Mouse (Mus musculus) megakaryocyte, adult 5-6 weeks (primary cell): ENCODE measurements around the gene Tmem50b. TPM values are rescaled to one million over a fixed set of nuclear protein-coding genes. Genes with fewer than 3 reads are reported as not detected.
A peak's percentile ranks its signal among the peaks of the same experiment; 100 is the strongest.
"Not testable (repeated sequence)": the region's sequence is repeated elsewhere in the genome, so short reads cannot be mapped to it uniquely, and the experiment has no call there.

ENCODE experiments used
- ATAC-seq: 2 replicates; pipeline ENCODE4 v1.8.0; 2016; ENCODE audit warnings: mild to moderate bottlenecking, inconsistent platforms; ENCODE audit not compliant: poor library complexity, severe bottlenecking
- total RNA-seq, 2 experiments: library from RNA; stranded (forward) in 1 of 2; stranded (reverse) in 1 of 2; fragments of 153-499, 151-499 nt in 1 of 2; fragments of 221-1000, 200-1000 nt in 1 of 2; gene quantifications; 2 replicates each; pipeline versions ENCODE4 v1.2.3 to v1.2.4; 2015 to 2017

The Tmem50b gene
- total RNA-seq (2015) (102 and 112 TPM in 2 replicates), total RNA-seq (2017) (83.4 and 89.7 TPM in 2 replicates)

DNA sequence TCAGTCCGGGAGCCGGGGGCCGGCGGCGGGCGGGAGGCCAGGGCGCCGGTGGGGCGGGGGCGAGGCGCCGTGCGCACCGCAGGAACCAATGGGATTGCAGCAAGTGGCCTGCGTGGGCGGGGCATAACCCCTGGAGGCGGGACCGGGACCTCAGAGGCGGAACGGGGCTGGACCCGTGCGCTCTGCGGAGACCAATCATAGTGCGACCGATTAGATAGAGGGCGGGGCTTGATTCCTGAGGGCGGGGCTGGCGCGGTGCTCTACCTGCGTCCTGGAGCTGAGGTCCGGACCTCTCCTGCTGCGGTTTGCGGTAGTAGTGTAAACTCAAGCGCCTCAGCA lies at the start of gene Tmem50b:
Gene Tmem50b, minus strand, starts transcription at position 129 of the 339 bp plus-strand sequence.
- peak; percentile 92 for ATAC-seq

DNA sequence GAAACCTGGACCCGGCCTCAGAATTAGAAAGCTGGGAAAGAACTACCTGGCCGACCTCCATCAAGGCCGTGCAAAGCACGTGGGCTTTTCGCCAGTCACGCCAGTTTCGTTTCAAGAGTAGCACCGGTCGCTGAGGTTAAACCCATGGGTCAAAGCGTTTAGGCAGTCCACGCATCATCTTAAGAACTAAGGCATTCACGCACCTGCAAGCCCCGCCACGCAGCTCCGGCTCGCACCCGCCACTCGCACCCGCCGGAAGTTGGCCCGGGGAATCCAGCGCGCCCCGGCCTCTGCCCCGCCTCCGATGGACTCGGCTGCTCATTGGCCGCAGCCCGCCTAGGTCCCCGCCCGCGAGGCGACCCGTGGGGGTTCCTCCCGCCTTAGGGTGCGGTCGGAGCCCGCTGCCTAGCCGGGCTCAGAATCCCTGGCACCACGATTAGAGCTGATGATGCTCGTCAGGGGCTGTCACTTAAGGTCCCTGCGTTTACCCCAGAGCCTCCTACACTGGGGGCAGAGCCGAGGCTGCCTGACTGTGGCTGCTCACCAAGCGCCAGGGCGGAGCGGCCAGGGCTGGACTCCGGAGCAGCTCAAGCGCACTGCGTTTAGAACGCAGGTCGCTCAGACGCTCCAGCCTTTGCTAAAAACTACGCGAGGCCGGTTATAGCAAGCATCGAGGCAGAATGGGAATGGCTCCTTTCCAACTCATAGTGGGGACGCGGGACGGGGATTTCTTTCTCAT lies 49.2 kb upstream of the Tmem50b start, which contains the start of gene Gart:
Gene Gart, minus strand, starts transcription at position 272 of the 739 bp plus-strand sequence.
- peak; percentile 82 for ATAC-seq

DNA sequence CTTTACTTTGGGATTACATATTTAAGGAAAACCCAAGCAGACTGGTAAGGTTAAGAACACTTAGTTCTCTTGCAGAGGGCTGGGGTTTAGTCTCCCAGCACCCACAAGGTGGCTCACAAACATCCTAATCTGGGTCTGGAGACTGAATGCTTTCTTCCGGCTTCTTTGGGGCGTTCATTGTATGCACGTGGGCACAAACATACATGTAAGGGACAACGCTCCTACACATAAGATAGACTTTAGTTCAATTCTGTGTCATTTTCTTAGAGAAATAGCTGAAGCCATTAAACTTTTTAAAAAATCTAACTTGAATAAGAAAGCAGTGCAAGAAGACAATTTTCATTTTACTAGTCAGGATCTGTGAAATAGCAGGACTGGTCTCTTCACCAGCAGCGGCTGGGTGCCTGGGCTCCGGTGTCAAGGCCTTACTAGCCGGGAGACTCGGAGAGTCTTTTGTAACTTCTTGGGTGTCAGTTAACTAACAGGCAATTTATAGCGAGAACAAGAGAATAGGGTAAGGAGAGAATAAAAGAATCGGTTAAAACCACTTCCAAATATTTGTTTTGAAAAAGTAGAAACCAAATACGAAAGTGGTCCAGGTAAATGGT lies 48.5 kb upstream of the Tmem50b start:
- no peak for ATAC-seq

DNA sequence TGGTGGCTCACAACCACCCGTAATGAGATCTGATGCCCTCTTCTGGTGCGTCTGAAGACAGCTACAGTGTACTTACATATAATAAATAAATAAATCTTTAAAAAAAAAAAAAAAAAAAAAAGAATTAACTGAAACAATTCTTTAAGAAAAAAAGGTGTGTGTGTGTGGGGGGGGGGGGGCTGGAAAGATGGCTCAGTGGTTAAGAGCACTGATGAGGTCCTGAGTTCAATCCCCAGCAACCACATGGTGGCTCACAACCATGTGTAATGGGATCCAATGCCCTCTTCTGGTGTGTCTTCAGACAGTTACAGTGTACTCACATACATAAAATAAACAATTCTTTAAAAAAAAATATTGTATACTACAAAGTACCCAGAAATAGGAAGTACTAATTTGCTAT lies 47.8 kb upstream of the Tmem50b start:
- not testable (repeated sequence) for ATAC-seq

DNA sequence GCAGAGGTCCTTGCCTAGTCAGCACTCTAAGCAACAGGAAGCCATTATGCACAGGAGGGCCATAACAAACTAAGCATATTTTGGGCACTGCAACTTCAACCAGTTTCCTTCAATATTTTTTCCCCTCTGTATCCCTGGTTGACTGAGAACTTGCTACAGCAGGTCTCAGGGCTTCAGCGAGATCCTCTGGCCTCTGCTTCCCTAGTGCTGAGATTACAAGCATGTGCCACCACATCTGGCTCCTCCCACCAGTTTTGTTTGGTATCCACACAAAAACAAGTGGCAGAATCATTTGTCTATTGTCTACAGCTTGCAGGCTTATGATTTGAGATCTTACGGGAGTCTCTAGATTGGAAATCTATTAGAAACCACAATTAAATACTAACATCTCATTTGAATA lies 47.3 kb upstream of the Tmem50b start:
- ATAC-seq: no peak

DNA sequence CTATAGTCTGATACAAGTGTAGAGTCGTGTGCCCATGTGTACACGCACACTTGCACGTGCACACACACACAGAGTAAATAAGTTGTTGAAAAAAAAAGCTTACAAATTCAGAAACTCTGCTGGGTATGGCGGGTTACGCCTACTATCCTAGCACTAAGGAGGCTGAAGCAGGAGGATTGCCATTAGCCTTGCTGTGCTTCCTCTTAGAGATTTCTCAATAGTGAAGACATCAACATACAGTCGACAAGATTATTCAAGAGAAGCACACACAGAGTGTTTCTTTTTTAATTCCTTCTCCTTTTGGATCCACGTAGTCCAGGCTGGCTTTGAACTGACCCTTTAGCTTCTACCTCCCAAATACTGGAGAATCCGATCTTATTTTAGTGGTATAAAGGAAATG lies 42.6 kb upstream of the Tmem50b start:
- peak; percentile 97 for ATAC-seq

DNA sequence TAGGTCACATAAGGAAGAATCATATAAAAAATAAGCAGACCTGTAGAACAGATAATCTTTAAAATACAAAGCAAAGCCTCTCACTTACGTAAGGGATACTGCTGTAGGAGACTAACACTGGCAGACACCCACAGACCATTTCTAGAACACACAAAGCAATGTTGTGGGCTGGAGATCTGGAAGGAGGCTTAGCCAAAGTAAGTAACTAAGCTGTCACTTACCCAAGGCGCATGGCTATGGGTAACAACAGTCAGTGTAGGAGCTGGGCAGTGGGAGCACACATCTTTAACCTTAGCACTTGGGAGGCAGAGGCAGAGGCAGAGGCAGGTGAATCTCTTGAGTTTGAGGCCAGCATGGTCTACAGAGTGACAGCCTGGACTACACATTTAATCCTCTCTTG lies 42.0 kb upstream of the Tmem50b start:
- ATAC-seq: no peak

DNA sequence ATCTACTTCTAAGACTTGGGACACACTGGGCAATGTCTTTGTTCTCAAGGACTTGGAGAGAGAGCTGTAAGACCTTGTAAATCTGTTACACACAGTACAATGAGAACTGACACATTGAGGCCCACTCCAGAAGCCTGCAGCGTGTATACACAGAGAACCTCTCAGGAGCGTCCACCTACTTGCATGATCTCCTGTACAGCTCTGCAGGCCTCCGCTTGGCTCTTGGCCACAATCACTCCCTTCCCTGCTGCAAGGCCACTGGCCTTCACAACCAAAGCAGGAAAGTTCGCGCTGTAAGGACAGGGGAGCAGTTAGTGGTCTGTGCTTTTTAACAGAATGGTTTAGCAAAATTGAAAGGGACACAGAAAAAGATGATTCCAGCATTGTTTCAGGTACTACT lies 41.6 kb upstream of the Tmem50b start:
- no peak for ATAC-seq

DNA sequence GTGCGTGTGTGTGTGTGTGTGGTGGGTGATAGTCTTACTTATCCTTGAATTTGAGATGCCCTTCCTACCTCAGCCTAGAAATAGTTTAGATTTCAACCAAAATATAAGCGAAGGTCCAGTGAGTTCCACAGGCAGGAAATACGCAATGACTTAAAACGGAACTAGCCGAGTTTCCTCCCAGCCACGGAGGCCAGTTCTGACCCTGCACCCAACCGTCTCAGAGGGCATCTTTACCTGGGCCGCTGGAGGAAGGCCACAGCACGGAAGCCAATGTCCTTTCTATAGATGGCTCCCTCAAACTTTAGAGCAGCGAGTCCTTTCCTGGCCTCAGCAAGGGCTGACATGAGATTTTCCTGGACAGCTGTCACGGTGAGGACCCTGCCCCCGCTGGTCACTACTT lies 36.0 kb upstream of the Tmem50b start:
- peak; percentile 78 for ATAC-seq

DNA sequence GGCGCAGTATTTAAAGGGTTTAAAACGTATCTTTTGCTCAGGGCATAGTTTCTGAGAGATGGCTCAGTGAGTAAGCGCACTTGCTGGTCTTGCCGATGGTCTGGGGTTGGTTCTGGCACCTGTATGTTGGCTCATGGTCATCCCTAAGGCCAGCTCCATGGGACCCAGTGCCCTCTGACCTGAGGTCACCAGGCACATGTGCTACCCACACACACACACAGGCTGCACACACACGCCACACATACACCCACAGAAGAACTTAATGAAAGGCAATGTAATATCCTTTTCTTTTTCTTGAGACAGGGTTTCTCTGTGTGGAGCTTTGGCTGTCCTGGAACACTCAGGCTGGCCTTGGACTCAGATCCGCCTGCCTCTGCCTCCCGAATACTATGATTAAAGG lies 35.3 kb upstream of the Tmem50b start:
- ATAC-seq: no peak

DNA sequence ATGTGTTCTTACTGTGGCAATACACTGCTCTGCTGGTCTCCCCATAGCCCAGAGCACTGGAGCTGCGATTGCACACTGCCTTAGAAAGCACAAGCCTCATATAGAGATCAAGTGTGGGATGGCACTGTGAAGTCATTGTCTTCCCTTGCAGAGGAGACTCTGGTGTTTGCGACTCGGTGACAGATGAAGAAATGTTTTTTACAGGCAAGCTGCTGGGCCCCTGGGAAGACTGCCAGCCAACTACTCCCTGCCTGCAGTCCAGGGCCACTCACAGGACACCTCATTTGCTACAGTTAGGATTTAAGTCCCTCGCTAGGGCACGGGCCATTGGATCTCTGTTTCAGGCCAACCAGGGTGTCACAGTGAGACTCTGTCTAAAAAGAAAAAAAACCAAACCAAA lies 34.8 kb upstream of the Tmem50b start:
- ATAC-seq: no peak

DNA sequence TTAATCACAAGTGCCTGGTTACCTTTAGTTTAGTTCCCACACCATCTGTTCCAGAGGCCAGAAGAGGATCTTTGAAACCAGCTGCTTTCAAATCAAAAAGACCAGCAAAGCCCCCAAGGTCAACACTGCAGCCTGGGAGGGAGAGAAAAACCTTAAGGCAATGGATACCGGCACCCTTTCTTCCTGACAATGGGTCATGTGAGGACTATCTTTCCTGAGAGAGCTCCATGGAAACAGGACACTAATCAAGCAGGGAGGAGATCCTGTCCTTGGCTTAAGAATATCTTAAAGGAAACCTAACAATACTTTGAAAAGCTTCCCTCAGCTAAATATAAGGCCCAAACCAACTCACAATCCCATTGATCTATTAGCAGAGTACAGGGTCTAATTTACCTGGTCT lies 33.0 kb upstream of the Tmem50b start:
- no peak for ATAC-seq

DNA sequence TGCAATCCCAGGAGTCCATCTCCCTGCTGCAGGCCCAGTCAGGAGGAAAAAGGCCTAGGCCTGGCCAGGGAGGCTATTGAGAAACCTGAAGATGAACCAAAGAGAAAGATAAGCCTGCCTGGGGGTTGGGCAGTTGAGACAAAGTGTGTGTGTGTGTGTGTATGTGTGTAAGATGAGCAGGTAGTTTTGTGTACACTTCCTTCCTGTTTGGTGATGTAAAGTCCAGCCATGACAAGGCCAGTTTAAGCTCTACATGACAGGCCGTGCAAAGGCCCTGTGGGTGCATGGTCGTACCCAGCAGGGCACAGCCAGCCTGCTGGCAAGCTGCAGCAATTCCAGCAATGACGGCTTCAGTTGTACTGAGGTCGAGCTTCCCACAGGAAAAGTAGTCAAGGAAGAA lies 32.1 kb upstream of the Tmem50b start:
- ATAC-seq: peak; percentile 78

DNA sequence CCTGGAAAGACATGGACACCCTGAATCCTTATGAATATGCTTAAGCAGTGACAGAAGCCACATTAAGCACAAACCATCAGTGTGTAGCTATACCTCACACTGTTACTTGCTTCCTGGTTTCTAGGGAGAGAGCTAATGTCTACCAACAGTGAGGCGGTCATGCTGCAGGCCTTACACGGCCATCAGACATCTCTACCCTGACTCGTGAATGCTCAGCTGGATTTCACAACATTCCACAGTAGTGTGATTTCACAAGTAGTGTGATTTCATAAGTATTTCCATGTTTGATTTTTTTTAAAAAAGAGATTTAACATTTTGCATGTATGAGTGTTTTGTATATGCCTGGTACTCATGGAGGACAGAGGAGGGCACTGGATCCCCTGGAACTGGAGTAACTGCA lies 31.1 kb upstream of the Tmem50b start:
- ATAC-seq: peak; percentile 60

DNA sequence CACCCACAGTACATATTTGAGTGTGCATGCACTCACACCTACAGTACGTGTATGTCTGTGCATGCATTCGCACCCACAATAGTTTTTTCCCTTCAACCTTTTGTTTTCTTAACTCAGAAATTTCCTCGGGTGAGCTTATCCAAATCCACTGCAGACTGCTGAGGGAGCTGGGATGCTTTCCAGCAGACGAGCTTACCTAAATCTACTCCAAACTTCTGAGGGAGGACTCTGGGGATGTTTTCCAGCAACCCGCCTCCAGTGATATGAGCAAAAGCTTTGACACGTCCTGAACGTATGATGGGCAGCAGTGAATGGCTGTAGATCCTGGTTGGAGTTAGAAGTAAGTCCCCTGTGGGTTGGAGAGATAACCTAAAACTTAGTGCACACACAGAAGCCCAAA lies 30.2 kb upstream of the Tmem50b start:
- ATAC-seq: no peak

DNA sequence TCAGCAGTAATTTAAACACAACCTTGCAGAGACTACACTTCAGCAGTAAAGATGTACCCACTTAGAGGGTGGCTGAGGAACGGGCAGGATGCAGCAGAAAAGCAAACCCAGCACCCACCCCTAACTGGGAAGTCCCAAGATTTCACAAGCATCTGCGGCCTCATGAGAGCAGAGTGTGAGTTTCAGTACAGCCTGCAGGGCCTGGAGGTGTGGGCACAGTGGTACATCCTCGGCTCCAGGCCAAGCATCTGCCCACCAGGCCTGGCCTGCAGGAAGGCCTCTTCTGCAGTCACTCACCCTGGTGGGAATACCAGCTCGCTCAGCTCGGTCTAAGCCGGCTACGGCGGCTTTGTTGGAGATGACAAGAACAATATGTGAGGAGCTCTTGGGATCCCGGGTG lies 25.5 kb upstream of the Tmem50b start:
- peak; percentile 81 for ATAC-seq

DNA sequence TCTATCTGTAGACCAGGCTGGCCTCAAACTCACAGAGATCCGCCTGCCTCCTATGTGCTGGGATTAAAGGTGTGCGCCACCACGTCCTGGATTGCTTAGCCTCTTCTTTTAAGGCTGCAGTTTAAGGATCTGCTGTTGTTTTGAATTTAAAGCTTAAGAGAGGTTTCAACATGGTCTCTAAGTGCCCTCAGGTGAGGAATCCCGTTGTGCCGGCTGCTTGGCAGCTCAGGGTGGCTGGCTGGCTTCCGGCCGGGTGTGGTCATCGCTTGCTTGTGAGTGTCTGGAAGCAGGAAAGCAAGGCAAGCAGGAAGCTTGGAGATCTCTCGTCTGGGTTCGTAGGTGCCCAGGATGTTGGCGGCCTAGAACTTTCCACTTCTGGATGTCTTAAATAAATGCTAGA lies 23.4 kb upstream of the Tmem50b start:
- no peak for ATAC-seq

DNA sequence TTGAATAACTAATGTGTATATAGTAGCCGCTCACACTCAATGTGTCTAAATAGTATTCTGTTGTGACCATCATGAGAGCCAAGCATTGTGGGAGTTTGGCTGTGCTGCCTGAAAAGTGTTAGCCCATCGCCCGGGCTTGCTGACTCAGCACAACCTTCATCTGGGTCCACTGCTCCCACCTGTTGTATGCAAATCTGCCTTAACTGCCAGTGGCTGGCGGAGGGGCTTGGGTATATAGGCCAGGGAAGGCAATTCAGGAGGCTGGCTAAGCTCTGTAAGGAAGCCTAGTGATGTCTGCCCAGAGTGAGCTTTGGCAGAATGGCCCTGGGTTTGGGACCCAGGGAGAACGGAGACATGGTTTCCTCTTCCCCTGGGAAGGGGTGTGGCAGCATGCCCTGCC lies 22.6 kb upstream of the Tmem50b start:
- no peak for ATAC-seq

DNA sequence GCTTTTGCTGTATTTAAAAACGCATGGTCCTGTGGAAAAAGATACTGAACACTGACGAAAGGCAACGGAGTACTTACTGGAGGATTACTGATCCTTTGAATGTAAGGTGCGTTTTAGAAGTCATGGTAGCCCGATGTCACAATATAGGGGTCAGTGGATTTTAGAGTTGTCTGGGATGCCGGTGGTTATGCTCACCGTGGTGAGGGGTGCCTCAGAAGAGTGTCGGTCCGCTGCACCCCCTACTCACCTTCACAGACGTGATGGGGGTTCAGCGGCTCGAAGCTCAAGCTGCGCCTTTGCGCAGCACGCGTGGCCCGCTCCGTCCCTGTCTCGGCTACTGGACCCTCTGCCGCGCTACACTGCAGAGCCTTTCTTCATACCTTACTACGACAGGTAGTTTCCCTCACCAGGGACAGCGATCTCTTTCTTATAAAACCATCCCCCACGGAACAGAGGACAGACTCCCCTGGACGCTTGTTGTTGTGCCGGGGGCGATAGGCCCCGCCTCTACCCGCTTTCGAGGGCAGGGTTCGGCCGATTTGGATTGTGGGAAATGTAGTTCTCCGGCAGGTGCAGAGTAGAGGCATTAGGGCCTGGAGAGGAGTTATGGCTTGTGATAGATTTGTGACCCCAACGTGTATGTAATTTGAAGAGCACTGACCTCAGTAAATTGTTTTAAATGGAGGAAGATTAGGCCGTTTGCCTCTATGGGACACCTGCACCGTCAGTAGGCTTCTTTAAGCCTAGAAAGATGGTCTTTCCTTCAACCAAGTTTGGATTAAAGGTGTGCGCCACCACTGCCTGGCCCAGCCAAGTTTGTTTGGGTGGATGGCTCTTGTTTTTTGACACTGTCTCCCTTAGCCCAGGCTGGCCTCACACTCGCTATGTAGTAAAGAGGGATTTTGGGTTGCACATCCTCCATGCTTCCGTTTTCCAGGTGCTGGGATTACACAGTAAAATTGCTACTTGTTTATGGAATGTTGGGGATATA lies 21.2 kb upstream of the Tmem50b start, which contains the start of gene Dnajc28:
Gene Dnajc28, minus strand, starts transcription at position 516 of the 991 bp plus-strand sequence.
- peak; percentile 96 for ATAC-seq

DNA sequence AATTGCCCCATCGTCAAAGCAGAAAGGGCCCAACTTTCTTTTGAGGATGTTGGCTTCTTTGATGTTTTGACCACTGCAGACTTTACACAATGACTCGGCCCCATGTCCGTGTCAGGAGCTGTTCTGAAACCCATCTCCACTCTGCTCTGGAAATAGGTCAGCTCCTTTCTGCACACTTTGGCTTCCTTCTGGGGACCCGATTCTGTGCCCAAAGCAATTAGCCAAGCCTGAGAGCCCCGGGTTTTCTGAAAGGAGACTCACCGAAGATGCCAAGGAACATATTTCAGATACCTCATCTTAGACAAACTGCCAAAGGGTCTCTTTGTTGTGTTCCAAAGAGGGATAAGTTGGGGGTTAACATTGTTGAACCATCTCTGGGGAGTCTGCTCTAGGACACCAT lies 17.0 kb upstream of the Tmem50b start:
- ATAC-seq: no peak

DNA sequence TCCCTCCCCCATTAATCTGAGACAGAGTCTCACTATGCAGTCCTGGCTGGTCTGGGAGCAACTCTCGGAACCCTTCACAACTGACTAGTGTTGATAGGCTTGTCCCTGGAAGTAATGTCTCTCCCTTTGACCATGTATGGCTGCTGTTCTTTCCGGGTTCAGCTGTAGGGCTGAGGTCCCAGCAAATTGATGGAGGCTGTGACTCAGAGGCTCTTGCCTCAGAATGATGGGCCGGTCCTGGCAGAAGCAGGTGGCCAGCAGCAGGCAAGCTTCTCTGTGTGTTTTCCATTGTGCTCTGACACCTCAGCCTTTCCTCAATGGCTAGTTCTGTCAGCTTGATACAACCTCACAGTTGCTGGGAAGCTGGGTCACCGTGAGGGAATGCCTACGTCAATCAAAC lies 14.9 kb upstream of the Tmem50b start:
- ATAC-seq: peak; percentile 47
